Mouse (Mus musculus) testis, adult 2 months (tissue): ENCODE data around the gene Cyp39a1. TPM values are rescaled to one million over a fixed set of nuclear protein-coding genes. Genes with fewer than 3 reads are reported as not detected.

Source experiments
- H3K27ac ChIP-seq: fragments of 200-500 bp; 2 replicates; pipeline ENCODE4 v1.5.1; 2012; ENCODE audit warnings: low read depth, low read length; ENCODE audit not compliant: control insufficient read depth, insufficient read depth
- H3K27me3 ChIP-seq: fragments of 200-500 bp; 2 replicates; pipeline ENCODE4 v1.6.1; 2012; ENCODE audit warnings: mild to moderate bottlenecking, low read length, moderate library complexity; ENCODE audit not compliant: control insufficient read depth, insufficient read depth
- H3K36me3 ChIP-seq: fragments of 200-500 bp; 2 replicates; pipeline ENCODE4 v1.6.1; 2012; ENCODE audit warnings: mild to moderate bottlenecking, low read length; ENCODE audit not compliant: control insufficient read depth, insufficient read depth
- H3K4me1 ChIP-seq: fragments of 200-500 bp; 2 replicates; pipeline ENCODE4 v1.6.1; 2012; ENCODE audit warnings: low read length; ENCODE audit not compliant: control insufficient read depth, insufficient read depth
- H3K4me3 ChIP-seq: fragments of 200-500 bp; 2 replicates; pipeline ENCODE4 v1.5.1; 2012; ENCODE audit warnings: low read depth, mild to moderate bottlenecking, low read length, moderate library complexity, mixed read lengths; ENCODE audit not compliant: control insufficient read depth
- CTCF ChIP-seq: fragments of 200-500 bp; IDR thresholded peaks from 2 replicates; pipeline ENCODE4 v1.5.1; 2012; ENCODE audit warnings: low read depth, mild to moderate bottlenecking, inconsistent platforms, low read length, moderate library complexity; ENCODE audit not compliant: control insufficient read depth, insufficient read depth, insufficient replicate concordance
- POLR2A ChIP-seq: fragments of 200-500 bp; IDR thresholded peaks from 2 replicates; pipeline ENCODE4 v1.6.1; 2012; ENCODE audit warnings: low read depth, mild to moderate bottlenecking, inconsistent platforms, low read length, moderate library complexity; ENCODE audit not compliant: control insufficient read depth
- polyA plus RNA-seq: library from polyadenylated mRNA; depleted of rRNA; stranded (reverse); fragments of >200 nt; gene quantifications from 2 replicates; pipeline ENCODE4 v1.2.3, GENCODE M21; 2012; rRNA removed

Gene Cyp39a1
- polyA plus RNA-seq, 1 experiment = 2.8 TPM

- TF ChIP-seq CTCF (no peak), POLR2A (no peak)
- Histone ChIP-seq H3K36me3 (no peaks in the 10 kb centered on the region), H3K27ac (no peak overlapping the region), H3K4me1 (no peaks in the 10 kb centered on the region), H3K27me3 (no peaks in the 10 kb centered on the region), H3K4me3 (no peak overlapping the region)
These were observed 122.2 kb downstream of the Cyp39a1 start for GRCm38 (mm10) chr17:43789376-43789775.

DNA sequence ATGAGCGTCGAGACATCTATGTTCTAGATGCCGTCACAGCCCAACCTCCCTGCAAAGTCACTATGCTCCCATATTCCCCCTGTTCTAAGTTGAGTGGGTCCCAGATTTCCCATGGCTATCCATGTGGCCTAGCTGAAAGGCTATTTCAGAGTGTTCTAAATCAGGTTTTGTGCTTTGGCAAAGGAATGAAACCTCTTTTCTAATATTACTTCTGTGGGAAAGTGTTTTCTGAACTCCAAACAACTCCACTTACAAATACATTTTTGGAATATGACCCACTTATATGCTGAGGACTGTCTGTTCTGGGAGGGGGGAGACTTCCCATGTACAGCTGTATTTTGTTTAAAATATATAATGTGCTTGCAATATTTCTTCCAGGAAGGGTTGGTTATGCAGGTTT lies 124.5 kb downstream of the Cyp39a1 start:
- TF ChIP-seq POLR2A = no peak
- no peak for TF ChIP-seq CTCF
- Histone ChIP-seq H3K36me3 (no peaks in the 10 kb centered on the region), H3K27ac (no peak overlapping the region), H3K27me3 (no peaks in the 10 kb centered on the region), H3K4me3 (no peak overlapping the region), H3K4me1 (no peaks in the 10 kb centered on the region)

GRCm38 (mm10) chr17:43794731-43795280 lies 127.6 kb downstream of the Cyp39a1 start:
- Histone ChIP-seq H3K27me3 (no peaks in the 10 kb centered on the region), H3K4me3 (no peak overlapping the region), H3K36me3 (no peaks in the 10 kb centered on the region), H3K4me1 (no peaks in the 10 kb centered on the region), H3K27ac (no peak overlapping the region)
- TF ChIP-seq CTCF = no peak

Other genes starting within 250 kb of the Cyp39a1 start
- 0.14 and 0.53 TPM in 2 replicates for gene Mep1a, start 164.6 kb upstream of the Cyp39a1 start, polyA plus RNA-seq
- gene Ankrd66, start 123.8 kb upstream of the Cyp39a1 start, polyA plus RNA-seq = 0.22 and 0.23 TPM in 2 replicates
- gene Pla2g7, start 99.3 kb upstream of the Cyp39a1 start, polyA plus RNA-seq = 8.6 and 14.8 TPM in 2 replicates
- 186 and 202 TPM in 2 replicates for gene Tdrd6, start 37.1 kb upstream of the Cyp39a1 start, polyA plus RNA-seq
- gene Slc25a27, start 211 bp upstream of the Cyp39a1 start, polyA plus RNA-seq = 4.3 and 4.6 TPM in 2 replicates
- 1.2 and 1.3 TPM in 2 replicates for gene Rcan2, start 133.9 kb downstream of the Cyp39a1 start, polyA plus RNA-seq